8 mouse cellular contexts compared by ENCODE assay signal in the genomic region with DNA sequence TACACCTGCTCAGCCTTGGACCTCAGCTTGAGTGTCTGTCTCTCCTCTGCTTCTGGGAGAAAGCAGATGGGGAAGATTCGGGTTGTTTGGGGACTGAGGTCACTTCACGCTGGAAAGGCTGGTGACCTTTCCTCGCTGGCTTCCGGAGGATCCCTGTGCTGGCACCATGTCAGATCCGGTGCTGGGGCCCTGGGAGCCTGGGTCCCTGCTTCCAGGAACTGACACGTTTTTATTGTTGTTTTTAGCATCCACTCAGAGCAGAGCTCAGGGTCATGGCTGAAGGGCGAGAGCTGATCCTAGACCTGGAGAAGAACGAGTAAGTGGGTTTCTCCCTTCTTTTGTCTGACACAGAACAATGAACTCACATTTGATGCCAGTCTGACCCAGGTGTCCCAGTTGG. TPM values are rescaled to one million over a fixed set of nuclear protein-coding genes. Genes with fewer than 3 reads are reported as not detected.
DNase-seq lines count a peak whose midpoint lies in the region; ATAC-seq and TF ChIP-seq lines count a peak whose summit lies in the region.

No protein-coding gene starts in this region.

- no peak for TF ChIP-seq CTCF in gastrocnemius, adult 2 months (IDR thresholded peaks at IDR 0.05)

- H3K9ac ChIP-seq in embryonic facial prominence, embryonic 12.5 days = peak overlapping the region; percentile 16; the same call in 1 of the 2 replicates
- H3K9ac ChIP-seq in hindbrain, embryonic 15.5 days = no peak overlapping the region
- H3K9ac ChIP-seq in liver, embryonic 11.5 days (ENCODE audit: low read depth, low read length) = no peak overlapping the region

- intact Hi-C loops in gastrocnemius, adult 2 months (cut with DNase I) = loop anchor here (5.0 kb wide), 1 partner anchor 47 kb away; no protein-coding TSS in a partner anchor
- intact Hi-C loops in gastrocnemius, postnatal 36 days (cut with DNase I) = loop anchor here (5.0 kb wide), 1 partner anchor 47 kb away; no protein-coding TSS in a partner anchor

- H3K27ac ChIP-seq in gastrocnemius, adult 2 months = peak overlapping the region; percentile 85
- 0 out of 2 replicates have a peak overlapping the region, but pooled peaks have one; percentile 32 for H3K27ac ChIP-seq in embryonic facial prominence, embryonic 12.5 days
- peak overlapping the region; percentile 36; the same call in 1 of the 2 replicates for H3K27ac ChIP-seq in hindbrain, embryonic 15.5 days (replicated peaks)
- peak overlapping the region; percentile 74 for H3K27ac ChIP-seq in liver, embryonic 11.5 days (ENCODE audit: low read depth, low read length)

- H3K9me3 ChIP-seq in embryonic facial prominence, embryonic 12.5 days = no peaks in the 10 kb centered on the region
- no peaks in the 10 kb centered on the region for H3K9me3 ChIP-seq in hindbrain, embryonic 15.5 days
- H3K9me3 ChIP-seq in liver, embryonic 11.5 days (ENCODE audit: control insufficient read depth, low read length) = no peaks in the 10 kb centered on the region

- H3K4me3 ChIP-seq in gastrocnemius, adult 2 months = peak overlapping the region; percentile 33
- no peak overlapping the region for H3K4me3 ChIP-seq in embryonic facial prominence, embryonic 12.5 days
- H3K4me3 ChIP-seq in hindbrain, embryonic 15.5 days = no peak overlapping the region
- no peak overlapping the region for H3K4me3 ChIP-seq in liver, embryonic 11.5 days (ENCODE audit: low read depth, low read length)

- WGBS in embryonic facial prominence, embryonic 12.5 days = 54% methylated on average over 8 of the region's 8 CpGs
- 63% methylated on average over 8 of the region's 8 CpGs for WGBS in hindbrain, embryonic 15.5 days
- WGBS in liver, embryonic 11.5 days = 70% methylated on average over 8 of the region's 8 CpGs

- peak; percentile 50 for DNase-seq in gastrocnemius, adult 2 months
- no peak for DNase-seq in gastrocnemius, postnatal 36 days
- no peak for DNase-seq in liver, embryonic 11.5 days (ENCODE audit: low spot score)
- no peak for DNase-seq in spleen, postnatal 10 days (ENCODE audit: low spot score in 2 of 2)
- DNase-seq in right cerebral cortex, postnatal 14 days = no peak
- no peak for DNase-seq in ovary, adult 18-20 months (ENCODE audit: low spot score)

- H3K36me3 ChIP-seq in embryonic facial prominence, embryonic 12.5 days = 0 out of 2 replicates have a peak, but pooled peaks cover 32% of the 10 kb centered on the region
- H3K36me3 ChIP-seq in hindbrain, embryonic 15.5 days = peaks cover 5% of the 10 kb centered on the region
- no peaks in the 10 kb centered on the region for H3K36me3 ChIP-seq in liver, embryonic 11.5 days (ENCODE audit: control insufficient read depth, insufficient read depth, low read length)

- H3K4me2 ChIP-seq in embryonic facial prominence, embryonic 12.5 days (replicated peaks) = no peak overlapping the region
- no peak overlapping the region for H3K4me2 ChIP-seq in hindbrain, embryonic 15.5 days
- no peak overlapping the region for H3K4me2 ChIP-seq in liver, embryonic 11.5 days

- no peak for ATAC-seq in embryonic facial prominence, embryonic 12.5 days (ENCODE audit: insufficient number of reproducible peaks, insufficient read depth, low FRiP score, low TSS enrichment)
- no peak for ATAC-seq in hindbrain, embryonic 15.5 days (ENCODE audit: low FRiP score, low read depth)
- no peak; the same call in 1 of the 2 replicates for ATAC-seq in liver, embryonic 11.5 days (replicated peaks; ENCODE audit: low FRiP score)

- H3K4me1 ChIP-seq in embryonic facial prominence, embryonic 12.5 days = peaks cover 22% of the 10 kb centered on the region
- peaks cover 28% of the 10 kb centered on the region for H3K4me1 ChIP-seq in hindbrain, embryonic 15.5 days (replicated peaks)
- peaks cover 17% of the 10 kb centered on the region for H3K4me1 ChIP-seq in liver, embryonic 11.5 days (replicated peaks; ENCODE audit: control insufficient read depth, insufficient read depth, low read length)

- H3K27me3 ChIP-seq in embryonic facial prominence, embryonic 12.5 days = no peaks in the 10 kb centered on the region
- no peaks in the 10 kb centered on the region for H3K27me3 ChIP-seq in hindbrain, embryonic 15.5 days
- H3K27me3 ChIP-seq in liver, embryonic 11.5 days (replicated peaks; ENCODE audit: control insufficient read depth, insufficient read depth, low read length) = no peaks in the 10 kb centered on the region; the same call in 1 of the 2 replicates

RNA-seq across cellular contexts. Expression of a gene that starts 9.0 kb away (rescaled TPM):
- total RNA-seq in gastrocnemius, adult 2 months (2021) = 1 to 10 TPM; 3.0 to 3.7 TPM
- 1 to 10 TPM; 4.4 TPM for total RNA-seq in gastrocnemius, postnatal 36 days (2021)
- polyA plus RNA-seq in embryonic facial prominence, embryonic 12.5 days (2016; fragmentation: Nextera tagmentation; extraction: Ambion mirVana) = 18.5 and 18.9 TPM in 2 replicates
- 12.0 and 12.6 TPM in 2 replicates for polyA plus RNA-seq in hindbrain, embryonic 15.5 days (2015; fragmentation: Nextera tagmentation; extraction: Ambion mirVana)
- polyA plus RNA-seq in liver, embryonic 11.5 days (2014; fragmentation: Nextera tagmentation; extraction: Ambion mirVana) = 8.5 and 8.8 TPM in 2 replicates

RNA-seq across cellular contexts. Expression of a gene that starts 12.6 kb away (rescaled TPM):
- total RNA-seq in gastrocnemius, adult 2 months (2021) = under 1 TPM; 0.64 to 0.99 TPM
- total RNA-seq in gastrocnemius, postnatal 36 days (2021) = under 1 TPM in 1 of 2 experiments, not detected in 1; 0.54 TPM
- polyA plus RNA-seq in embryonic facial prominence, embryonic 12.5 days (2016; fragmentation: Nextera tagmentation; extraction: Ambion mirVana) = 4.1 and 4.2 TPM in 2 replicates
- 5.6 and 7.1 TPM in 2 replicates for polyA plus RNA-seq in hindbrain, embryonic 15.5 days (2015; fragmentation: Nextera tagmentation; extraction: Ambion mirVana)
- polyA plus RNA-seq in liver, embryonic 11.5 days (2014; fragmentation: Nextera tagmentation; extraction: Ambion mirVana) = 5.5 and 6.6 TPM in 2 replicates

Comparison
In these comparisons a context has a peak if more than half of its experiments do, and no peak if none do; other contexts are left out.
1. H3K27ac ChIP-seq: peak in every context shown above with its lines; median percentile 85 in gastrocnemius, adult 2 months; 74 in liver, embryonic 11.5 days; 36 in hindbrain, embryonic 15.5 days; 32 in embryonic facial prominence, embryonic 12.5 days.